Mouse (Mus musculus) spleen, adult 2 months (tissue): Measurements from ENCODE around the gene Rnf103. TPM values are rescaled to one million over a fixed set of nuclear protein-coding genes. Genes with fewer than 3 reads are reported as not detected.

Source experiments
- DNase-seq, 2 experiments: peaks; one replicate each; pipeline versions ENCODE4 v3.0.0 to v3.0.0-alpha.2; 2012 to 2021; ENCODE audit warnings: low spot score in 2 of 2, low read depth in 1 of 2
- H3K27ac ChIP-seq: fragments of 200-500 bp; 2 replicates; pipeline ENCODE4 v1.5.1; 2012; ENCODE audit warnings: low read length, inconsistent platforms; ENCODE audit not compliant: insufficient read depth
- H3K27me3 ChIP-seq: fragments of 200-500 bp; 2 replicates; pipeline ENCODE4 v1.6.1; 2012; ENCODE audit warnings: mild to moderate bottlenecking, moderate library complexity, low read length, inconsistent platforms; ENCODE audit not compliant: control insufficient read depth, insufficient read depth
- H3K36me3 ChIP-seq: fragments of 200-500 bp; 2 replicates; pipeline ENCODE4 v1.6.1; 2012; ENCODE audit warnings: mild to moderate bottlenecking, low read length, inconsistent platforms; ENCODE audit not compliant: control insufficient read depth, insufficient read depth
- H3K4me1 ChIP-seq: fragments of 200-500 bp; 2 replicates; pipeline ENCODE4 v1.6.1; 2011; ENCODE audit warnings: inconsistent platforms; ENCODE audit not compliant: control insufficient read depth, insufficient read depth, insufficient read length
- H3K4me3 ChIP-seq: fragments of 200-500 bp; 2 replicates; pipeline ENCODE4 v1.5.1; 2011; ENCODE audit warnings: mild to moderate bottlenecking, inconsistent platforms; ENCODE audit not compliant: insufficient read depth, insufficient read length; ENCODE audit errors: extremely low read depth
- CTCF ChIP-seq: fragments of 200-500 bp; IDR thresholded peaks from 2 replicates; pipeline ENCODE4 v1.5.1; 2011; ENCODE audit warnings: mild to moderate bottlenecking, inconsistent platforms; ENCODE audit not compliant: insufficient read depth, insufficient read length, insufficient replicate concordance; ENCODE audit errors: extremely low read depth
- POLR2A ChIP-seq: fragments of 200-500 bp; IDR thresholded peaks from 2 replicates; pipeline ENCODE4 v1.6.1; 2011; ENCODE audit warnings: low read depth, low read length, inconsistent platforms
- WGBS: fragments of 180-500 bp; shearing (Covaris S2); methylation state at CpG from one replicate; pipeline ENCODE4 v1.1.7; 2018; 5-methylcytosine and 5-hydroxymethylcytosine counted together
- polyA plus RNA-seq: library from polyadenylated mRNA; depleted of rRNA; stranded (reverse); fragments of >200 nt; gene quantifications from 2 replicates; pipeline ENCODE4 v1.2.3, GENCODE M21; 2012

Gene Rnf103
- polyA plus RNA-seq, 1 experiment = 7.3 TPM

DNA sequence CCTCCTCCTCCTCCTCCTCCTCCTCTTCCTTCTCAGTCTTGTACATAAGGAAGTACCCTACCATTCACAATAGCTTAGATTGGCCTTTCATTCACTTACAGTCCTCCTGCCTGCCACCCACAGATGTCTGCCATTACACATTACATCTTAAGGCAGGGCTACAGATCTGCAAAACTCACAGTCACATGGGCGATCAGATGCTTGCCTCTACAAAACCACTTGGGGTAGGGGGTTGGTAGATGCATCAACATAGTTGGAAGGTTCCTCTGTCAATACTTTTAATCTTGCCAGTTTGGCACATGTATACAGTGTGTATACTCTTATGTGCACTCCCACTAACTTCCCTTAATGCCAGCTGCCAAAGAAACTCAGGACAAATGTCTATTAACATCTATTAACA lies 13.6 kb upstream of the Rnf103 start:
- Histone ChIP-seq H3K4me3 (no peak overlapping the region), H3K4me1 (no peaks in the 10 kb centered on the region), H3K27ac (no peak overlapping the region), H3K27me3 (no peaks in the 10 kb centered on the region), H3K36me3 (no peaks in the 10 kb centered on the region)
- TF ChIP-seq CTCF = no peak
- TF ChIP-seq POLR2A = no peak
- DNase-seq = no peak
- WGBS = 79% methylated on average over 1 of the region's 1 CpGs

DNA sequence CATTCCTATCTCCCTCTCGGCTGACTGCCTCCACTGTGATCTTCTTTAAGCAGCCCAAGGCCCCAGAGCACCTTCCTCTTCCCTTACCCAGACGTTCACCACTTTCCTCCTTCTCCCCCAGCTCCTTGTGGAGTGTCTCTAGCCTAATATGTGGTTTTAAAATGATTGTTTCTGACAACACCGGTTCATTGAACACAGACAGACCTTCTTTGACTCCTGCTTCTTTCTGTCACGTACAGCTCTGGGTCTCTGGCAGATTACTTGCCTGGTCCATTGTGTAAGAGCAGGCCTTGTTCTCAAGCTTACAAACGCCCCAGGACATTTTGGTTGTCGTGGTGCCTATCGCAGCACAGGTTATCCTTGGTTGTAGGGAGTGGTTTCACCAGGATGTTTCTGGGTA lies 12.6 kb upstream of the Rnf103 start:
- H3K27ac ChIP-seq = no peak overlapping the region
- H3K36me3 ChIP-seq = no peaks in the 10 kb centered on the region
- no peaks in the 10 kb centered on the region for H3K27me3 ChIP-seq
- 79% methylated on average over 7 of the region's 7 CpGs for WGBS
- DNase-seq = no peak
- TF ChIP-seq CTCF (no peak), POLR2A (no peak)
- no peaks in the 10 kb centered on the region for H3K4me1 ChIP-seq
- H3K4me3 ChIP-seq = no peak overlapping the region

DNA sequence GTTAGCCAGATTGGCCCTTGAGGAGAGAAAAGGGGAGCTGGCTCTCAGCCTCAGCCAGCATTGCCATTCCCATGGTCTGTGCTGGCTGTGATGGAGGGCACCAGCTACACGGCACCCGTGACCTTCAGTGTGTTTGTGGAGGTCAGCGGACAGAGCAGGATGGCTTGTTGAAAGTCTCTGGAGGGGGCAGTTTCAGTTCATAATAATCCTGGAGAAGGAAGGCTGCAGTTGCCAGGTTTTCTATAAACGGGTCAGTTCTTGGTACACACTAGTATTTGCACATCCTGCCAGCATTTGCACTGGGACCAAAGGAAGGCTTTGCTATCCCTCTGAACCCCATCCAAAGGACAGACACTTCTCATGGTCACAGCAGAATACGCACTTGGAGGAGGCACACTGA lies 8.4 kb upstream of the Rnf103 start:
- H3K27ac ChIP-seq = no peak overlapping the region
- H3K4me3 ChIP-seq = no peak overlapping the region
- DNase-seq = no peak
- H3K27me3 ChIP-seq = no peaks in the 10 kb centered on the region
- 88% methylated on average over 5 of the region's 5 CpGs for WGBS
- H3K36me3 ChIP-seq = no peaks in the 10 kb centered on the region
- H3K4me1 ChIP-seq = no peaks in the 10 kb centered on the region
- TF ChIP-seq POLR2A = no peak
- no peak for TF ChIP-seq CTCF

DNA sequence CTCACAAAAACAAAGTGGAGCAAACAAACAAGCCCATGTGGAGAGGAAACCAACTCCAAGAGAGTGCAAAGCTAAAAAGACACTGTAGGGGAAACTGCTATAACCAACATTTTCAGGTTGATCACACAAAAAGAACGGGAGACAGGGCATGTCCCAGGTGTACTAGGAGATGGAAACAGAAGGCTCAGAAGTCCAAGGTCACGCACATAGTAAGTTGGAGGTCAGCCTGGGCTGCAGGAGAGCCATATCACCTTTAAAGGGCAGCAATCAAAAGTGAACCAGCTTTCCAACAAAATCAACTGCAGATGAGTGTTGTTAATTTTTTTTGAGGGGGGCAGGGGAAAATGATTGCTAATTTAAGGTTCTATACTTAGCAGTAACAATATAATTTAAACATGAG lies 7.5 kb upstream of the Rnf103 start:
- 82% methylated on average over 2 of the region's 2 CpGs for WGBS
- no peak overlapping the region for H3K27ac ChIP-seq
- no peaks in the 10 kb centered on the region for H3K4me1 ChIP-seq
- H3K27me3 ChIP-seq = no peaks in the 10 kb centered on the region
- H3K36me3 ChIP-seq = no peaks in the 10 kb centered on the region
- DNase-seq = no peak
- TF ChIP-seq POLR2A (no peak), CTCF (no peak)
- H3K4me3 ChIP-seq = no peak overlapping the region

DNA sequence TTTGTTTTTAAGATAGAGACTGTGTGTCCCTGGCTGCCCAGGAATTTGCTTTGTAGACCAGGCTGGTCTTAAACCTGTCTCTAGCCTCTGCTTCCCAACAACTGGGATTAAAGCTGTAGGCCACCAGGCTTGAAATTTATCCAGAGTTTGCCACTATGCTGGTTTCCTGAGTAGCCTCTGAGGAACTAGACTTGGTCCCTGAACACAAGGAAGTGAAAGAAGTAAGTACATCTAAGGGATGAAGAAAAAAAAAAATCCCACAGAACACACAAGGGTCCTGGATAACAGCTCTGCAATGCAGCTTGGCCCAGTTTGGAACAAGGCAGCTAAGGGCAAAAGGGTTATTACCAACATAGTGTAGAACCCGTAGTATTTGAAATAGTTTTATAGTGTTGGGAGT lies 6.8 kb upstream of the Rnf103 start:
- no peak for DNase-seq
- no peak overlapping the region for H3K27ac ChIP-seq

DNA sequence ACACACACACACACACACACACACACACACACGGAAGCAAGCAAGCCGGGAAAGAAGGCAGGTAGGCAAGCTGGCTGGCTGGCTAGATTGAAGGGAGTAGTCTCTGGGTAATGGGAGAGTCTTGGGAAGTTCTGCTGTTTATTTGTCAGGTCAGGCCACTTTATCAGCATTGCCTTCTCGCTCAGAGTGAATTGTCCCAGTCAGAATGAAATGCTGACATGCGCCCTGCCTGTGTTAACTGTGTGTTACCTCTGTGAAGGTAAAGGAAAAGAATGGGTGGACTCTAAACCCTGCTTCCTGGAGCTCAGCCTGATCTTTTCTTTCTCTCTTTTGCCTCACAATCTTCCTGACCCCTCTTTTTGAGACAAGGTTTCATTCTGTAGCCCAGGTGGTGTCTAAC lies 5.7 kb upstream of the Rnf103 start:
- no peak overlapping the region for H3K27ac ChIP-seq
- no peak for TF ChIP-seq POLR2A
- TF ChIP-seq CTCF = no peak
- WGBS = 72% methylated on average over 4 of the region's 4 CpGs

More for the DNA sequence above, 6.8 kb upstream of the Rnf103 start:
- Histone ChIP-seq H3K4me3 (no peak overlapping the region), H3K4me1 (no peaks in the 10 kb centered on the region), H3K27me3 (no peaks in the 10 kb centered on the region), H3K36me3 (no peaks in the 10 kb centered on the region)
- no peak for TF ChIP-seq CTCF
- no peak for TF ChIP-seq POLR2A
- WGBS = 76% methylated on average over 1 of the region's 1 CpGs

DNA sequence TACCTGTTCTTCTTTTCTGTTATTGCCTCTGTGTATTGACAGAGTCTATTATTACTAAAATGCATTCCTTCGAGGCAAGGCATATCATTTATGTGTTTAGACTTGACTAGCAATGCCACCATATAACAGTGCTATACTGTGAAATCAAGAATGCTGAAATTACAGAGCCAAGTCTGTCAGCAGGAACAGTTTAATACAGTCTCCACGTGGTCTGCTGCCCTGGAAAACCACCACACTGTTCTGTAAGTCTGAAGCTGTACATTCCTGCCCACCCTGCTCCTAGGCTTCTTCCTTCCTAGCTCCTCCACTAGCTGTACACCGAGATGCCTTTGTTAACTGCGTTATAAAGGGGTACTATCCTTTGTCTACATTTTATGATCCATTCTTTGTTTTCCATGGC lies 1.6 kb upstream of the Rnf103 start:
- Histone ChIP-seq H3K27ac (no peak overlapping the region), H3K36me3 (no peaks in the 10 kb centered on the region), H3K27me3 (no peaks in the 10 kb centered on the region), H3K4me1 (no peaks in the 10 kb centered on the region), H3K4me3 (no peak overlapping the region)
- WGBS = 68% methylated on average over 4 of the region's 4 CpGs
- no peak for DNase-seq
- TF ChIP-seq POLR2A (no peak), CTCF (no peak)

More for the DNA sequence above, 5.7 kb upstream of the Rnf103 start:
- no peaks in the 10 kb centered on the region for H3K4me1 ChIP-seq
- H3K4me3 ChIP-seq = no peak overlapping the region
- no peak for DNase-seq
- H3K36me3 ChIP-seq = no peaks in the 10 kb centered on the region
- H3K27me3 ChIP-seq = no peaks in the 10 kb centered on the region
